Mouse (Mus musculus) mouse trophoblast stem cell (cell line): ENCODE data around the gene Aldh9a1.

Experiments
- in situ Hi-C, 2 experiments: fragments of 300-500 bp; cut with MseI, MboI; formaldehyde crosslinking; loops; 2 replicates in 1 of 2; 3 replicates in 1 of 2; pipeline ENCODE4 v1.15.1; 2025

The Aldh9a1 gene

GRCm38 (mm10) chr1:167384156-167384555 lies 34.4 kb downstream of the Aldh9a1 start:
- in situ Hi-C loops = no loop called here

GRCm38 (mm10) chr1:167385211-167385610 lies 35.4 kb downstream of the Aldh9a1 start:
- in situ Hi-C loops = no loop called here

GRCm38 (mm10) chr1:167385636-167386035 lies 35.8 kb downstream of the Aldh9a1 start:
- in situ Hi-C loops = no loop called here

- in situ Hi-C loops = no loop called here
Observed at GRCm38 (mm10) chr1:167386466-167386865, 36.7 kb downstream of the Aldh9a1 start.

GRCm38 (mm10) chr1:167387310-167387709 lies 37.5 kb downstream of the Aldh9a1 start:
- in situ Hi-C loops = no loop called here

- in situ Hi-C loops = no loop called here
Observed at GRCm38 (mm10) chr1:167387796-167388195, 38.0 kb downstream of the Aldh9a1 start.

GRCm38 (mm10) chr1:167388571-167388970 lies 38.8 kb downstream of the Aldh9a1 start:
- in situ Hi-C loops = no loop called here

GRCm38 (mm10) chr1:167389584-167389983 lies 39.8 kb downstream of the Aldh9a1 start:
- in situ Hi-C loops = no loop called here

GRCm38 (mm10) chr1:167390381-167390780 lies 40.6 kb downstream of the Aldh9a1 start:
- in situ Hi-C loops = no loop called here

GRCm38 (mm10) chr1:167391241-167391640 lies 41.5 kb downstream of the Aldh9a1 start:
- in situ Hi-C loops = no loop called here

GRCm38 (mm10) chr1:167392031-167392640 lies 42.3 kb downstream of the Aldh9a1 start:
- in situ Hi-C loops = no loop called here

GRCm38 (mm10) chr1:167392687-167393086 lies 42.9 kb downstream of the Aldh9a1 start:
- in situ Hi-C loops = no loop called here

GRCm38 (mm10) chr1:167393281-167393680 lies 43.5 kb downstream of the Aldh9a1 start:
- in situ Hi-C loops = no loop called here

GRCm38 (mm10) chr1:167393683-167394492 lies 44.1 kb downstream of the Aldh9a1 start, which contains the start of gene Mgst3:
TSS of gene Mgst3 (minus strand) at chr1:167393841.
- in situ Hi-C loops = no loop called here

- in situ Hi-C loops = loop anchor here in 1 of 2 experiments (25.0 kb wide), 1 partner anchor 507 kb away; no protein-coding TSS in a partner anchor
Observed at GRCm38 (mm10) chr1:167405237-167405636, 55.4 kb downstream of the Aldh9a1 start.

GRCm38 (mm10) chr1:167409601-167410000 lies 59.8 kb downstream of the Aldh9a1 start:
- in situ Hi-C loops = loop anchor here in 1 of 2 experiments (25.0 kb wide), 1 partner anchor 503 kb away; no protein-coding TSS in a partner anchor

- in situ Hi-C loops = loop anchor here (5.0 to 25.0 kb wide), 3 partner anchors 225 to 500 kb away; no protein-coding TSS in a partner anchor
Observed at GRCm38 (mm10) chr1:167411991-167412715, 62.4 kb downstream of the Aldh9a1 start.

- in situ Hi-C loops = loop anchor here (5.0 to 25.0 kb wide), 3 partner anchors 222 to 497 kb away; no protein-coding TSS in a partner anchor
Observed at GRCm38 (mm10) chr1:167414846-167415245, 65.1 kb downstream of the Aldh9a1 start.
